ENCODE assay signal across 25 mouse cellular contexts in genomic region chr8:124144619-124144980, GRCm38 (mm10).
DNase-seq lines count a peak whose midpoint lies in the region; ATAC-seq lines count a peak whose summit lies in the region.
"Had no signal": no experiment of that assay in that cellular context is flagged by ENCODE, and none has a peak within 500 bp of the region (broad histone marks: within the 10 kb centered on the region; RNA-seq: fewer than 3 reads in every experiment).

No protein-coding gene starts in this region.

- H3K4me1 ChIP-seq in forebrain, embryonic 13.5 days = peaks cover 48% of the 10 kb centered on the region
- H3K4me1 ChIP-seq in forebrain, embryonic 15.5 days = peaks cover 40% of the 10 kb centered on the region
- H3K4me1 ChIP-seq in kidney, embryonic 15.5 days = peaks cover 31% of the 10 kb centered on the region
- H3K4me1 ChIP-seq in kidney, embryonic 14.5 days (ENCODE audit: control insufficient read depth, insufficient read depth, low read length) = peaks cover 10% of the 10 kb centered on the region; the same call in 1 of the 2 replicates
- peaks cover 52% of the 10 kb centered on the region for H3K4me1 ChIP-seq in neural tube, embryonic 13.5 days (replicated peaks)
- peaks cover 50% of the 10 kb centered on the region for H3K4me1 ChIP-seq in neural tube, embryonic 15.5 days
- peaks cover 32% of the 10 kb centered on the region for H3K4me1 ChIP-seq in forebrain, embryonic 14.5 days (ENCODE audit: control insufficient read depth, insufficient read depth, low read length)
- H3K4me1 ChIP-seq: limb, embryonic 12.5 days; liver, embryonic 15.5 days; stomach, embryonic 15.5 days had no signal

- no peaks in the 10 kb centered on the region for H3K9me3 ChIP-seq in forebrain, embryonic 13.5 days (replicated peaks)
- H3K9me3 ChIP-seq in forebrain, embryonic 15.5 days = no peaks in the 10 kb centered on the region
- H3K9me3 ChIP-seq in kidney, embryonic 15.5 days (replicated peaks) = no peaks in the 10 kb centered on the region
- H3K9me3 ChIP-seq in kidney, embryonic 14.5 days (ENCODE audit: control insufficient read depth, low read length) = no peaks in the 10 kb centered on the region
- no peaks in the 10 kb centered on the region for H3K9me3 ChIP-seq in neural tube, embryonic 13.5 days
- H3K9me3 ChIP-seq in neural tube, embryonic 15.5 days (replicated peaks) = no peaks in the 10 kb centered on the region
- H3K9me3 ChIP-seq in forebrain, embryonic 14.5 days (replicated peaks; ENCODE audit: control insufficient read depth, low read length) = no peaks in the 10 kb centered on the region
- H3K9me3 ChIP-seq: heart, embryonic 13.5 days; limb, embryonic 12.5 days; liver, embryonic 15.5 days; stomach, embryonic 15.5 days had no signal

- peak overlapping the region; percentile 20; the same call in 1 of the 2 replicates for H3K4me2 ChIP-seq in forebrain, embryonic 13.5 days
- no peak overlapping the region for H3K4me2 ChIP-seq in forebrain, embryonic 15.5 days (replicated peaks)
- 0 out of 2 replicates have a peak overlapping the region, but pooled peaks have one; percentile 3 for H3K4me2 ChIP-seq in kidney, embryonic 15.5 days
- no peak overlapping the region for H3K4me2 ChIP-seq in kidney, embryonic 14.5 days (replicated peaks; ENCODE audit: low read depth, low read length)
- no peak overlapping the region for H3K4me2 ChIP-seq in neural tube, embryonic 13.5 days
- no peak overlapping the region for H3K4me2 ChIP-seq in neural tube, embryonic 15.5 days
- H3K4me2 ChIP-seq in forebrain, embryonic 14.5 days (ENCODE audit: low read length) = peak overlapping the region; percentile 12; the same call in 1 of the 2 replicates
- H3K4me2 ChIP-seq: heart, embryonic 13.5 days; limb, embryonic 12.5 days; liver, embryonic 15.5 days; lung, embryonic 14.5 days; stomach, embryonic 15.5 days had no signal

- no peaks in the 10 kb centered on the region for H3K36me3 ChIP-seq in forebrain, embryonic 13.5 days (ENCODE audit: poor library complexity, severe bottlenecking)
- no peaks in the 10 kb centered on the region for H3K36me3 ChIP-seq in forebrain, embryonic 15.5 days
- H3K36me3 ChIP-seq in kidney, embryonic 15.5 days = no peaks in the 10 kb centered on the region
- H3K36me3 ChIP-seq in kidney, embryonic 14.5 days (ENCODE audit: control insufficient read depth, insufficient read depth, low read length) = no peaks in the 10 kb centered on the region
- no peaks in the 10 kb centered on the region for H3K36me3 ChIP-seq in neural tube, embryonic 13.5 days
- no peaks in the 10 kb centered on the region for H3K36me3 ChIP-seq in neural tube, embryonic 15.5 days
- no peaks in the 10 kb centered on the region for H3K36me3 ChIP-seq in forebrain, embryonic 14.5 days (ENCODE audit: control insufficient read depth, insufficient read depth, low read length)
- H3K36me3 ChIP-seq: heart, embryonic 13.5 days; limb, embryonic 12.5 days; liver, embryonic 15.5 days; stomach, embryonic 15.5 days had no signal

- no peak for ATAC-seq in forebrain, embryonic 13.5 days
- no peak for ATAC-seq in forebrain, embryonic 15.5 days (replicated peaks)
- no peak for ATAC-seq in kidney, embryonic 15.5 days (replicated peaks; ENCODE audit: low FRiP score)
- no peak for ATAC-seq in kidney, embryonic 14.5 days (ENCODE audit: low FRiP score, low TSS enrichment)
- ATAC-seq in neural tube, embryonic 13.5 days (ENCODE audit: low read depth) = no peak
- no peak for ATAC-seq in neural tube, embryonic 15.5 days (ENCODE audit: low FRiP score)
- no peak for ATAC-seq in forebrain, embryonic 14.5 days
- ATAC-seq: inflammation-experienced regulatory T-cells, adult 6 months had no signal

- WGBS in forebrain, embryonic 13.5 days = 39% methylated on average over 12 of the region's 12 CpGs
- 36% methylated on average over 12 of the region's 12 CpGs for WGBS in forebrain, embryonic 15.5 days
- 59% methylated on average over 12 of the region's 12 CpGs for WGBS in kidney, embryonic 15.5 days
- WGBS in kidney, embryonic 14.5 days = 65% methylated on average over 12 of the region's 12 CpGs
- WGBS in neural tube, embryonic 13.5 days = 70% methylated on average over 12 of the region's 12 CpGs
- WGBS in neural tube, embryonic 15.5 days = 54% methylated on average over 12 of the region's 12 CpGs
- WGBS in forebrain, embryonic 14.5 days = 20% methylated on average over 12 of the region's 12 CpGs

- H3K9ac ChIP-seq in forebrain, embryonic 13.5 days = no peak overlapping the region
- H3K9ac ChIP-seq in forebrain, embryonic 15.5 days (replicated peaks) = no peak overlapping the region
- no peak overlapping the region for H3K9ac ChIP-seq in kidney, embryonic 15.5 days
- no peak overlapping the region for H3K9ac ChIP-seq in kidney, embryonic 14.5 days (ENCODE audit: low read depth, low read length)
- no peak overlapping the region for H3K9ac ChIP-seq in neural tube, embryonic 13.5 days
- H3K9ac ChIP-seq in neural tube, embryonic 15.5 days (replicated peaks) = no peak overlapping the region
- no peak overlapping the region for H3K9ac ChIP-seq in forebrain, embryonic 14.5 days (ENCODE audit: low read length)
- H3K9ac ChIP-seq: heart, embryonic 13.5 days; limb, embryonic 12.5 days; liver, embryonic 15.5 days; lung, embryonic 14.5 days; stomach, embryonic 15.5 days had no signal

- H3K4me3 ChIP-seq in forebrain, embryonic 13.5 days = no peak overlapping the region
- H3K4me3 ChIP-seq in forebrain, embryonic 15.5 days = no peak overlapping the region
- no peak overlapping the region for H3K4me3 ChIP-seq in kidney, embryonic 15.5 days (replicated peaks)
- no peak overlapping the region for H3K4me3 ChIP-seq in kidney, embryonic 14.5 days (ENCODE audit: low read length)
- H3K4me3 ChIP-seq in neural tube, embryonic 13.5 days = no peak overlapping the region
- no peak overlapping the region for H3K4me3 ChIP-seq in neural tube, embryonic 15.5 days (replicated peaks)
- H3K4me3 ChIP-seq in forebrain, embryonic 14.5 days (ENCODE audit: low read depth, low read length) = no peak overlapping the region
- H3K4me3 ChIP-seq: gastrocnemius, adult 2 months; heart, adult 2 months; heart, embryonic 13.5 days; left cerebral cortex, adult 2 months; limb, embryonic 12.5 days; liver, embryonic 15.5 days; stomach, embryonic 15.5 days had no signal

- no peak for DNase-seq in forebrain, embryonic 14.5 days (ENCODE audit: low spot score)
- DNase-seq in adrenal gland, postnatal 4 days (ENCODE audit: low spot score in 2 of 2) = no peak
- DNase-seq: adrenal gland, postnatal 25 days; cerebellum, adult 18-20 months; cerebellum, postnatal 10 days; gastrocnemius, adult 2 months; heart, adult 2 months; heart, postnatal 10 days; kidney, adult 11 months; lung, embryonic 14.5 days; lung, postnatal 14 days; right cerebral cortex, postnatal 25 days; thymus, postnatal 36 days had no signal

- H3K27me3 ChIP-seq in forebrain, embryonic 13.5 days = peaks cover 23% of the 10 kb centered on the region
- H3K27me3 ChIP-seq in forebrain, embryonic 15.5 days = no peaks in the 10 kb centered on the region
- H3K27me3 ChIP-seq in kidney, embryonic 15.5 days = no peaks in the 10 kb centered on the region
- no peaks in the 10 kb centered on the region for H3K27me3 ChIP-seq in kidney, embryonic 14.5 days (ENCODE audit: control insufficient read depth, insufficient read depth, low read length)
- H3K27me3 ChIP-seq in neural tube, embryonic 13.5 days = no peaks in the 10 kb centered on the region
- no peaks in the 10 kb centered on the region for H3K27me3 ChIP-seq in neural tube, embryonic 15.5 days (replicated peaks)
- H3K27me3 ChIP-seq in forebrain, embryonic 14.5 days (replicated peaks; ENCODE audit: control insufficient read depth, insufficient read depth, low read length) = no peaks in the 10 kb centered on the region
- H3K27me3 ChIP-seq: heart, embryonic 13.5 days; limb, embryonic 12.5 days; liver, embryonic 15.5 days; stomach, embryonic 15.5 days had no signal

- H3K27ac ChIP-seq in forebrain, embryonic 13.5 days = no peak overlapping the region
- no peak overlapping the region for H3K27ac ChIP-seq in forebrain, embryonic 15.5 days (replicated peaks)
- H3K27ac ChIP-seq in kidney, embryonic 15.5 days = no peak overlapping the region
- no peak overlapping the region for H3K27ac ChIP-seq in kidney, embryonic 14.5 days (ENCODE audit: low read depth, low read length)
- H3K27ac ChIP-seq in neural tube, embryonic 13.5 days (replicated peaks) = peak overlapping the region; percentile 54
- H3K27ac ChIP-seq in neural tube, embryonic 15.5 days (replicated peaks) = no peak overlapping the region
- H3K27ac ChIP-seq in forebrain, embryonic 14.5 days (ENCODE audit: low read depth, low read length) = no peak overlapping the region
- H3K27ac ChIP-seq: gastrocnemius, adult 2 months; heart, adult 2 months; heart, embryonic 13.5 days; left cerebral cortex, adult 2 months; limb, embryonic 12.5 days; liver, embryonic 15.5 days; stomach, embryonic 15.5 days had no signal

Comparison
In these comparisons a context has a peak if more than half of its experiments do, and no peak if none do; other contexts are left out.
1. H3K4me2 ChIP-seq: peak in forebrain, embryonic 13.5 days (single experiment), kidney, embryonic 15.5 days (single experiment) and forebrain, embryonic 14.5 days (single experiment); none in forebrain, embryonic 15.5 days (single experiment), kidney, embryonic 14.5 days (single experiment), neural tube, embryonic 13.5 days (single experiment) and neural tube, embryonic 15.5 days (single experiment).